Mouse (Mus musculus) embryonic facial prominence, embryonic 14.5 days (tissue): ENCODE measurements around the gene Serpinh1. TPM values are rescaled to one million over a fixed set of nuclear protein-coding genes. Genes with fewer than 3 reads are reported as not detected.
"Not testable (repeated sequence)": the region's sequence is repeated elsewhere in the genome, so short reads cannot be mapped to it uniquely, and the experiment has no call there.

Experiments
- ATAC-seq: fragments of 200-750 bp; cut with Nextera tagmentation; 2 replicates; pipeline ENCODE4 v1.8.0; 2017; ENCODE audit warnings: low read depth, moderate number of reproducible peaks, moderate TSS enrichment
- DNase-seq: peaks from one replicate; pipeline ENCODE4 v3.0.0-alpha.2; 2015; ENCODE audit warnings: low spot score
- H3K27ac ChIP-seq: fragments of 300-500 bp; sonication (generic); replicated peaks from 2 replicates; pipeline ENCODE4 v1.5.1; 2014; ENCODE audit warnings: low read depth, mild to moderate bottlenecking, low read length, moderate library complexity
- H3K27me3 ChIP-seq: fragments of 300-500 bp; sonication (generic); replicated peaks from 2 replicates; pipeline ENCODE4 v1.6.1; 2014; ENCODE audit warnings: low read length; ENCODE audit not compliant: control insufficient read depth, insufficient read depth
- H3K36me3 ChIP-seq: fragments of 300-500 bp; sonication (generic); 2 replicates; pipeline ENCODE4 v1.6.1; 2014; ENCODE audit warnings: low read length, mixed read lengths; ENCODE audit not compliant: control insufficient read depth, insufficient read depth
- H3K4me1 ChIP-seq: fragments of 300-500 bp; sonication (generic); 2 replicates; pipeline ENCODE4 v1.6.1; 2014; ENCODE audit warnings: antibody characterized with exemption, low read length; ENCODE audit not compliant: control insufficient read depth, insufficient read depth
- H3K4me2 ChIP-seq: fragments of 300-500 bp; sonication (generic); 2 replicates; pipeline ENCODE4 v1.6.1; 2014; ENCODE audit warnings: low read depth, mild to moderate bottlenecking, low read length, moderate library complexity, mixed read lengths
- H3K4me3 ChIP-seq: fragments of 300-500 bp; sonication (generic); 2 replicates; pipeline ENCODE4 v1.5.1; 2014; ENCODE audit warnings: low read depth, mild to moderate bottlenecking, low read length
- H3K9ac ChIP-seq: fragments of 300-500 bp; sonication (generic); 2 replicates; pipeline ENCODE4 v1.6.1; 2014; ENCODE audit warnings: low read depth, mild to moderate bottlenecking, low read length, moderate library complexity, mixed read lengths
- H3K9me3 ChIP-seq: fragments of 300-500 bp; sonication (generic); 2 replicates; pipeline ENCODE4 v1.6.1; 2016; ENCODE audit warnings: low read length; ENCODE audit not compliant: control insufficient read depth
- WGBS: fragments of 180-500 bp; shearing (Covaris S2); extraction: QIAGEN DNeasy Blood & Tissue Kit; methylation state at CpG from one replicate; pipeline ENCODE4 v1.1.7; 2014; 5-methylcytosine and 5-hydroxymethylcytosine counted together
- polyA plus RNA-seq: library from polyadenylated mRNA; unstranded; fragments of >200 nt; fragmentation: Nextera tagmentation; extraction: Ambion mirVana; gene quantifications from 2 replicates; pipeline ENCODE4 v1.2.1, GENCODE M21; 2014

Serpinh1 gene
- polyA plus RNA-seq, 1 experiment from 2014 or later: 945 TPM

GRCm38 (mm10) chr7:99380491-99381213 lies 27.6 kb upstream of the Serpinh1 start:
- DNase-seq (peak; percentile 83), ATAC-seq (peak; percentile 77)
- Histone ChIP-seq H3K36me3 (no peaks in the 10 kb centered on the region), H3K27me3 (no peaks in the 10 kb centered on the region; the same call in 1 of the 2 replicates), H3K4me1 (peaks cover 24% of the 10 kb centered on the region), H3K4me3 (peak overlapping the region; percentile 68), H3K9ac (peak overlapping the region; percentile 77), H3K9me3 (no peaks in the 10 kb centered on the region), H3K27ac (peak overlapping the region; percentile 92), H3K4me2 (peak overlapping the region; percentile 97)
- WGBS: 0% methylated on average over 24 of the region's 24 CpGs

DNA sequence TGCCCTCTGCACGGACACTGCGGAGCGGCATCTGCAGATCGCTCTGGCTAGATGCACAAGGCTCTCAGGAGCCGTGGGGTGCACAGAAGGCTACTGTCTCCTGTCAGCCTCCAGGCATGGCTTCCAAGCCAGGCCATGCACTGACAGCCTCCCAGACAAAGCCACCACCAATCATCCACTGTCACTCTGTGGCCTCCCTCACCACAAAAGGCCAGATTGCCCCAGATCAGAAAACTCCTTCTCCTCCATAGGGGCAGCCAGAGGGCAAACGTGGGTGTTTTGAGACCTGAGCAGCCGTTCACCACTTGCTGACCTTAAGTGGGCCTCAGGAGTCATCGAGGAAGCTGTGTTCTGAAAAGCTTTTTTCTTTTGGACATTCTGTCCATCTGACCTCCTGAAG lies 25.8 kb upstream of the Serpinh1 start:
- 50% methylated on average over 8 of the region's 8 CpGs for WGBS
- H3K27ac ChIP-seq: no peak overlapping the region
- ATAC-seq: no peak

GRCm38 (mm10) chr7:99375455-99375854 lies 22.4 kb upstream of the Serpinh1 start:
- H3K9ac ChIP-seq: no peak overlapping the region
- no peaks in the 10 kb centered on the region for H3K9me3 ChIP-seq
- no peak for DNase-seq
- no peaks in the 10 kb centered on the region for H3K36me3 ChIP-seq
- no peak for ATAC-seq
- no peak overlapping the region for H3K4me2 ChIP-seq
- H3K4me3 ChIP-seq: no peak overlapping the region
- H3K27me3 ChIP-seq: no peaks in the 10 kb centered on the region
- no peak overlapping the region for H3K27ac ChIP-seq
- WGBS: 7% methylated on average over 4 of the region's 4 CpGs
- H3K4me1 ChIP-seq: 0 out of 2 replicates have a peak, but pooled peaks cover 3% of the 10 kb centered on the region

More for the DNA sequence above, 25.8 kb upstream of the Serpinh1 start:
- no peak overlapping the region for H3K4me2 ChIP-seq
- no peak for DNase-seq
- no peaks in the 10 kb centered on the region; the same call in 1 of the 2 replicates for H3K27me3 ChIP-seq
- no peak overlapping the region for H3K4me3 ChIP-seq
- no peak overlapping the region for H3K9ac ChIP-seq
- peaks cover 18% of the 10 kb centered on the region for H3K4me1 ChIP-seq
- H3K36me3 ChIP-seq: no peaks in the 10 kb centered on the region
- H3K9me3 ChIP-seq: no peaks in the 10 kb centered on the region

DNA sequence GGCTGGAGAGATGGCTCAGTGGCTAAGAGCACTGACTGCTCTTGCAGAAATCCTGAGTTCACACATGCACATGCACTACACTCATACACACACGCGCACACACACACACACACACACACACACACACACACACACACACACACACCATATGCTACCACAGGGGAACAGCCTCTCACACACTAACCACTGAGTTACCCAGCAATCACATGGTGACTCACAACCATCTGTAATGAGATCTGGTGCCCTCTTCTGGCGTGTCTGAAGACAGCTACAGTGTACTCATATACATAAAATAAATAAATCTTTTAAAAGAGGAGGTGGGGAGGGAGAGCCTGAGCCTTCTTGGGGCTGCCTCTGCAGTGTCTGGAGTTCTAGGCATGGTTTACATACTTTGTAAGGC lies 21.3 kb upstream of the Serpinh1 start:
- WGBS: 60% methylated on average over 3 of the region's 3 CpGs
- ATAC-seq: not testable (repeated sequence)

GRCm38 (mm10) chr7:99366716-99367115 lies 13.7 kb upstream of the Serpinh1 start:
- no peaks in the 10 kb centered on the region for H3K27me3 ChIP-seq
- H3K4me2 ChIP-seq: no peak overlapping the region
- no peak overlapping the region for H3K4me3 ChIP-seq
- H3K4me1 ChIP-seq: no peaks in the 10 kb centered on the region
- WGBS: 67% methylated on average over 6 of the region's 6 CpGs
- H3K27ac ChIP-seq: no peak overlapping the region
- no peak for ATAC-seq
- no peak for DNase-seq
- H3K36me3 ChIP-seq: no peaks in the 10 kb centered on the region
- H3K9me3 ChIP-seq: no peaks in the 10 kb centered on the region
- no peak overlapping the region for H3K9ac ChIP-seq

More for the DNA sequence above, 21.3 kb upstream of the Serpinh1 start:
- not testable (repeated sequence) for H3K9me3 ChIP-seq, H3K4me3 ChIP-seq, H3K4me1 ChIP-seq, H3K9ac ChIP-seq, DNase-seq, H3K4me2 ChIP-seq, H3K27ac ChIP-seq, H3K36me3 ChIP-seq, H3K27me3 ChIP-seq

DNA sequence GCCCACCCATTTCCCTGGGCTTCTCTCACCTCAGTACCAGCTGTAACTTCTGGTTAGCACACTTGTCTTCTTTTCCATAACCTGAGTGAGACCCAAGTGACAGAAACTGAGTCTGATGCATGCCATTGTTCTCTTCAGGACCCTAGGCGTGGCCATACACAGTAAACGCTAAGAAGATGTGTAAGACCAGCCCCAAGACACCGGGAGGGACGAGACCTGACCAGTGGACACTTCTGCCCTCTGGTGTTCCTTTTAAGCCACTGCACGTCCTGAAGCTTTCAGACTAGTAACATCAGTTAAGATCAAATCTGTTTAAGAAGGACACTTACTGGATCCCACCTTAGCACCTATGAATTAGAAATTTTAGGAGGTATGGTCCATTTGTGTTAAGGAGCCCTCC lies 12.0 kb upstream of the Serpinh1 start:
- ATAC-seq: no peak
- H3K27ac ChIP-seq: 0 out of 2 replicates have a peak overlapping the region, but pooled peaks have one; percentile 15
- H3K9ac ChIP-seq: no peak overlapping the region
- H3K4me1 ChIP-seq: peaks cover 10% of the 10 kb centered on the region
- H3K36me3 ChIP-seq: no peaks in the 10 kb centered on the region
- peak; percentile 90 for DNase-seq
- no peaks in the 10 kb centered on the region for H3K27me3 ChIP-seq
- H3K9me3 ChIP-seq: no peaks in the 10 kb centered on the region
- H3K4me2 ChIP-seq: peak overlapping the region; percentile 14; the same call in 1 of the 2 replicates
- WGBS: 3% methylated on average over 5 of the region's 5 CpGs
- no peak overlapping the region for H3K4me3 ChIP-seq

DNA sequence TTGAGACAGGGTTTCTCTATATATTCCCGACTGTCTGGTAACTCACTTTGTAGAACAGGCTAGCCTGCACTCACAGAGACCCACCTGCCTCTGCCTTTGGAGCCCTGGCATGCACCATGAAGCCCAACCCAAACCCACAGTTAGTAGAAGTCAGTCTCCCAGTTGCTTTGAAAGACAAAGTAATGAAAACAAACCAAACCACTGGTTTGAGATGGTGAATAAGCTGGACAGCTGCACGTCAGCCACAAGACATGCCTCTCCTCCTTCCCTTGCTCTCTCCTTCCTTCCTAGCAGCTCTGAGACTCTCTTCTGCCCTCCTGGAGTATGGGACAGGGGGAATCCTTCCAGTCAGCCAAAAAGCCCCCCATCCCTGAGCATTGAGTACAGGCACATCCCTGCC lies 9.1 kb upstream of the Serpinh1 start:
- no peak for DNase-seq
- H3K27me3 ChIP-seq: no peaks in the 10 kb centered on the region
- no peak for ATAC-seq
- H3K9ac ChIP-seq: no peak overlapping the region
- H3K4me2 ChIP-seq: no peak overlapping the region
- H3K36me3 ChIP-seq: no peaks in the 10 kb centered on the region
- no peak overlapping the region for H3K4me3 ChIP-seq
- WGBS: 84% methylated on average over 2 of the region's 2 CpGs
- H3K27ac ChIP-seq: no peak overlapping the region
- peaks cover 21% of the 10 kb centered on the region for H3K4me1 ChIP-seq
- no peaks in the 10 kb centered on the region for H3K9me3 ChIP-seq

- H3K9me3 ChIP-seq: no peaks in the 10 kb centered on the region
- peaks cover 33% of the 10 kb centered on the region for H3K4me1 ChIP-seq
- peak overlapping the region; percentile 56 for H3K9ac ChIP-seq
- H3K27ac ChIP-seq: peak overlapping the region; percentile 97
- ATAC-seq: no peak
- 11% methylated on average over 8 of the region's 8 CpGs for WGBS
- no peaks in the 10 kb centered on the region for H3K27me3 ChIP-seq
- peak overlapping the region; percentile 14; the same call in 1 of the 2 replicates for H3K4me3 ChIP-seq
- peak overlapping the region; percentile 47 for H3K4me2 ChIP-seq
- H3K36me3 ChIP-seq: no peaks in the 10 kb centered on the region
- no peak for DNase-seq
These were observed 7.9 kb upstream of the Serpinh1 start for GRCm38 (mm10) chr7:99360803-99361414.
